Mouse (Mus musculus) liver, postnatal 0 days (tissue): Measurements from ENCODE around the gene Cttnbp2nl. TPM values are rescaled to one million over a fixed set of nuclear protein-coding genes. Genes with fewer than 3 reads are reported as not detected.

Source experiments
- ATAC-seq: fragments of 200-750 bp; cut with Nextera tagmentation; 2 replicates; pipeline ENCODE4 v1.8.0; 2017; ENCODE audit warnings: mild to moderate bottlenecking, moderate library complexity
- DNase-seq: peaks from one replicate; pipeline ENCODE4 v3.0.0-alpha.2; 2016
- H3K27ac ChIP-seq: fragments of 300-500 bp; sonication (generic); 2 replicates; pipeline ENCODE4 v1.5.1; 2014; ENCODE audit warnings: antibody characterized with exemption, moderate library complexity, mild to moderate bottlenecking, low read depth
- H3K27me3 ChIP-seq: fragments of 300-500 bp; sonication (generic); 2 replicates; pipeline ENCODE4 v1.6.1; 2014; ENCODE audit warnings: low read length, control low read depth, mixed read lengths; ENCODE audit not compliant: insufficient read depth
- H3K36me3 ChIP-seq: fragments of 300-500 bp; sonication (generic); replicated peaks from 2 replicates; pipeline ENCODE4 v1.6.1; 2014; ENCODE audit warnings: mild to moderate bottlenecking, control low read depth, low read length, moderate library complexity, mixed read lengths; ENCODE audit not compliant: insufficient read depth
- H3K4me1 ChIP-seq: fragments of 300-500 bp; sonication (generic); 2 replicates; pipeline ENCODE4 v1.6.1; 2014; ENCODE audit warnings: antibody characterized with exemption, mild to moderate bottlenecking, control low read depth; ENCODE audit not compliant: insufficient read depth
- H3K4me2 ChIP-seq: fragments of 300-500 bp; sonication (generic); 2 replicates; pipeline ENCODE4 v1.6.1; 2014; ENCODE audit warnings: low read depth, mild to moderate bottlenecking, low read length, moderate library complexity, mixed read lengths
- H3K4me3 ChIP-seq: fragments of 300-500 bp; sonication (generic); 2 replicates; pipeline ENCODE4 v1.5.1; 2014; ENCODE audit warnings: low read depth, low read length
- H3K9ac ChIP-seq: fragments of 300-500 bp; sonication (generic); replicated peaks from 2 replicates; pipeline ENCODE4 v1.6.1; 2014; ENCODE audit warnings: mild to moderate bottlenecking, moderate library complexity
- H3K9me3 ChIP-seq: fragments of 300-500 bp; sonication (generic); 2 replicates; pipeline ENCODE4 v1.6.1; 2016; ENCODE audit warnings: mild to moderate bottlenecking, control low read depth, low read length, mixed read lengths
- CTCF ChIP-seq: sonication (generic); IDR thresholded peaks from 2 replicates; pipeline ENCODE4 v1.5.1; 2016; ENCODE audit warnings: antibody characterized with exemption, low read depth
- EP300 ChIP-seq: IDR thresholded peaks from 2 replicates; pipeline ENCODE4 v1.6.1; 2016; ENCODE audit warnings: antibody characterized with exemption, low read depth, mild to moderate bottlenecking
- WGBS: fragments of 180-500 bp; shearing (Covaris S2); extraction: QIAGEN DNeasy Blood & Tissue Kit; methylation state at CpG from one replicate; pipeline ENCODE4 v1.1.7; 2014; ENCODE audit not compliant: insufficient replicate concordance; 5-methylcytosine and 5-hydroxymethylcytosine counted together
- polyA plus RNA-seq: library from polyadenylated mRNA; unstranded; fragments of >200 nt; fragmentation: Nextera tagmentation; extraction: Ambion mirVana; gene quantifications from 2 replicates; pipeline ENCODE4 v1.2.1, GENCODE M21; 2015

Gene Cttnbp2nl
- polyA plus RNA-seq, 1 experiment from 2014 or later: 4.2 TPM

DNA sequence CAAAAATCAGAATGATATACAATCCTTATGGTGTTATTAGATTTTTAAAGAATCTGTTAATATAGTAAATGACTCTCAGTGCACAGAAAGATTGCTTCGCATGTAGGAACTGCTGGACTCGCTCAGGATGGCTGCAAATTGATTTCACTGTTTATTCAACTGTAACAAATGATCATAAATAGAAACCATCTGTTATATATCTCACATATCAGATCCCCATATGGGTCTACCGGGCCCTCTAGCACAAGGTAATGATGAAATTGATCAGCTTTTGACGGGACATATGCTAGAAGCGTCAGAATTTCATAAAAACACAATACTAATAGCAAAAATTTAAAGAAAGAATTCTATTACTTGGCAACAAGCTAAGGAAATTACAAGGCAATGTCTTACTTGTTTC lies 73.2 kb downstream of the Cttnbp2nl start:
- ATAC-seq: no peak

DNA sequence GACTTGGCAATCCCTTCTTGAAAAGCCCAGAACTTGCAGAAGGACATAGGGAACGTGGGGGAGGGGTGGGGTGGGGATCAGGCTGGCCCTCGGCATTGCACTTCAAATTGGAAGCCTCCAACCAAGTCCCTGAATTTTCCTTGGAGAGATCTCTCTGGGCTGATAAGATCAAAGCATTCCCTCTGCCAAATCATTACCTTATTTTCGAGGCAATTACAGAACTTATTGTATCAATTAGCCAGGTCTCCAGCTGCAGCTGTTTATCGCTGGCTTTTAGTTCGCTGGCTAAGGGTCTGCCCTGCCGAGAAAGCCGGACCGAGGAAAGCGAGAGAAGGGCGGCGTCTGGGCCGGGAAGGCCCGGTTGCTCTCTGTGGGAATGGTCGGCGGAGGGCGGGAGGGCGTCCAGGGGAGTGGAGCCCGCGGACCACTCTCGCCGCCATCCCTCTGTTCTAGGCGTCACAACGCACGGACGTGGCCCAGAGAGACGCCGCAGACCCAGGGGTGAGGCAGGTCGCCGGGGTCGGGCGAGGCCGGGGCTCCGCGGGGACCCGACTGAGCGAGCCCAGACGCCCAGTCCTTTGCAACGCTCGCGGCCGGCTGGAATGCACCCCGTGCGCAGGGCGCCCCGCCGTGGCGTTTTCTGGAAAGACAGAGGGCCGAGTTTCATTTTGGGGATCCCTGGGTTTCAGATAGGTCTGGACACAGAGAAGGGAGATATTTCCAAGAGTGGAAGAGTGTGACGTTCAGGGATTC lies 85.2 kb downstream of the Cttnbp2nl start:
- peak overlapping the region; percentile 57 for H3K9ac ChIP-seq
- H3K9me3 ChIP-seq: no peaks in the 10 kb centered on the region; the same call in 1 of the 2 replicates
- peaks cover 20% of the 10 kb centered on the region for H3K27me3 ChIP-seq
- H3K27ac ChIP-seq: no peak overlapping the region
- TF ChIP-seq CTCF (peak; percentile 78), EP300 (no peak)
- peak; percentile 87 for DNase-seq
- no peaks in the 10 kb centered on the region for H3K36me3 ChIP-seq
- peak; percentile 77 for ATAC-seq
- 1% methylated on average over 49 of the region's 49 CpGs for WGBS
- no peaks in the 10 kb centered on the region for H3K4me1 ChIP-seq
- peak overlapping the region; percentile 94 for H3K4me2 ChIP-seq
- peak overlapping the region; percentile 61 for H3K4me3 ChIP-seq

More for the DNA sequence above, 73.2 kb downstream of the Cttnbp2nl start:
- H3K27me3 ChIP-seq: no peaks in the 10 kb centered on the region
- DNase-seq: no peak
- no peaks in the 10 kb centered on the region for H3K9me3 ChIP-seq
- H3K36me3 ChIP-seq: no peaks in the 10 kb centered on the region
- TF ChIP-seq EP300 (no peak), CTCF (no peak)
- no peak overlapping the region for H3K4me2 ChIP-seq
- no peak overlapping the region for H3K4me3 ChIP-seq
- 77% methylated on average over 5 of the region's 5 CpGs for WGBS
- no peak overlapping the region for H3K27ac ChIP-seq
- no peak overlapping the region for H3K9ac ChIP-seq
- H3K4me1 ChIP-seq: no peaks in the 10 kb centered on the region

DNA sequence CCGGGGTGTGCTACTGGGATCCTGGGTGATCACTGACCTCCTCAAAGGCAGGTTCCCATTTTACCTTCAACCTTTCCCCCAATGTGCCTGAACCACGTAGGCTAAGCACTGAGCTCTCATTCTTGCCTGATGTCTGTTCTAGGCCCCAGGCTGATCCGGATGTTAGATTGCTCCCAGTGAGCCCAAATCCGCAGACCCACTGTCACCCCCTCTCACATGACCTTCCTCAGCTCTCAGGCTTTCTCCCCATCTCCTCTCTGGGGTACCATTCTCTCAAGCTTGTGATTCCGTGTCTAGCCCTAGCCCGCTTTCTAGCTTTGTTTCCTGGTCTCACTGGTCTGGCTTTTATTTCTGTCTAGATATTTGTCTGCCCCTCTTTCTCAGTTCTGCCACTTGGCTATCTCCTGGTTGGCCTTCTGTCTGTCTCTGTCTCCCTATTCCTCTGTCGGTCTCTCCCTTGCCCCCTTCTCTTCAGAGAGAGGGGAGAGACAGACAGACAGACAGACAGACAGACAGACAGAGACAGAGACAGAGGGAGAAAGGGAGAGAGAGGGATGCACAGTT lies 86.9 kb downstream of the Cttnbp2nl start:
- no peak for DNase-seq
- H3K36me3 ChIP-seq: no peaks in the 10 kb centered on the region
- H3K9me3 ChIP-seq: no peaks in the 10 kb centered on the region; the same call in 1 of the 2 replicates
- no peak overlapping the region for H3K9ac ChIP-seq
- no peak for TF ChIP-seq EP300
- TF ChIP-seq CTCF: no peak
- H3K27me3 ChIP-seq: peaks cover 37% of the 10 kb centered on the region
- peaks cover 13% of the 10 kb centered on the region for H3K4me1 ChIP-seq
- ATAC-seq: no peak
- no peak overlapping the region for H3K27ac ChIP-seq
- WGBS: 74% methylated on average over 7 of the region's 7 CpGs
- no peak overlapping the region for H3K4me3 ChIP-seq
- no peak overlapping the region for H3K4me2 ChIP-seq

DNA sequence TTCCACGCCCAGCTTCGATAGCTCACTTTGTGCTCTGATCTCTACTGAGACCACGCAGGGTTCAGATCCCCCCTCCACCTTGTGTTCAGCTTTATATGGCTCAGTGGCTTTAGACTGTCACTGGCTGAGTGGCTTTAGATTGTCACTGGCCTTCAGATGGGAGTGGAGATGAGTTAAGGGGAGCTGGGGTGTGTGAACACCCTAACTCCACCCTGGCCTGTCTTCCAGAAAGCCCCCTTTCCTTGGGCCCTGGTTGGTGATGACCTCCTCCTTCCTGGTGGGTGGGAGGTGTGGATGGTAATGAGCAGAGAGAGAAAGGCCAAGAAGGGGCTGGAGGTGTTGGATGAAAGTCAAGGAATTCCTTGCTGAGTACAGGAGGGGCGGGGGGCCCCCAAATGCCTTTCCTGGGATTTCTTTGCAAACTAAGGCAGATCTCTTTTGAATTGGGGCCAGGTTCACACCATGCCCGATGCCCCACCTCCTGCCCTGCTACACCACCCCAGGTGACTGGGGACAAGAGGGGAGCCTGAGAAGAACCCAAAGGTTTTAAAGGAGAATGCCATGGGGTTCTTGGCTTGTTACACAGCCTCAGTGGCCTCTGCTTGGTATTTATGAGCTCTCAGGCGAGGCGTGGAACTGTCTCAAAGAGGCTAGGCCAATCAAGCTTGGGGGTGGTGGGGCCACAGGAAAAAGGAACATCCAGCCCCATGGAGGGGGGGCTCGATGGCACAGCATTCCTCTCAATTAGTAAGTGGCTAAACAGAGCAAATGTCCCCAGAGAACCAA lies 87.7 kb downstream of the Cttnbp2nl start:
- no peak overlapping the region for H3K9ac ChIP-seq
- peaks cover 45% of the 10 kb centered on the region for H3K27me3 ChIP-seq
- no peak overlapping the region for H3K4me2 ChIP-seq
- H3K9me3 ChIP-seq: no peaks in the 10 kb centered on the region
- no peak overlapping the region for H3K4me3 ChIP-seq
- no peak overlapping the region for H3K27ac ChIP-seq
- H3K4me1 ChIP-seq: peaks cover 13% of the 10 kb centered on the region
- ATAC-seq (no peak), DNase-seq (no peak)
- TF ChIP-seq EP300 (no peak), CTCF (no peak)
- WGBS: 60% methylated on average over 8 of the region's 8 CpGs
- H3K36me3 ChIP-seq: no peaks in the 10 kb centered on the region

DNA sequence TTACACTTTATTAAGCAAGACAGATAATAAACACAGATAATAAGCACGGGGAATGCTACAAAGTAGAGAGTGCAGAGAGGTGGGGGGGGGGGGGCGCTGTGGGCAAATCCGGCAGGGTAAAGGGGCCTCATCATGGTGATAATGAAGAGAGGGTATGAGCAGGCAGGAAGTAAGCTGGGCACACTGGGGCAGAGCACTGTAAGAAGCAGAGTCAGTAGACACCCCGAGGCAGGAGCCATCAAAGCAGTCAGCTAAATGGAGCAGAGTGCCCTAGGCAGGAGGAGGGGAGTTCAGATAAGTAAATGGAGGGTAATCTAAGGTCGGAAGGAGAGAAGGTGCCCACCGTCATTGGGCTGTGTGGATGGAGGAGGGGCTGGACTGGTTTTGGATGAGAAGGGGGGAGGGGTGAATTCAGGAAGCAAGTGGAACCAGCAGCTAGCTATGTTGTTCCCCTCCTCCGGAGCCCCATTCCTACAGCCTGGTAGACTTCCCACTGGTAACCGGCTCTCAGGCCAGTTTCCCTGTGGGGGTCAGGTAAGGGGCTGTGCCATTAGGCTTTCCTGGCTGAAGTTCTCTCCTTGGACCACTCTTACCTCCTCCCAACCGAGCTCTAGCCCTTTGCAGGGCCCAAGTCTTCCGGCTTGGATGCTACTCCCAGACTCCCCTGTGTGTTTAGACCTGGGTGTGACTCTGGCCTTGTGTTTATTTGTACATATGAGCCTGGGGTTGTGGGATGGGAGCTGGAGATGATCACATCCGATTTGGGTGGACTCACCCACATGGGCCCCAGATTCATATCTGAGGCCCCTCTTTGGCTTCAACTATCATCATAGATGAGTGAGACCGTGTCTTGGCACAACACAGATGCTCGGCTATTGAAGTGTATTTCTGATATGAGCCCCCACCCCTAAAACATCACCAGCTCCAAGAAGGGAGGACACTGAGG lies 89.3 kb downstream of the Cttnbp2nl start:
- Histone ChIP-seq H3K9me3 (no peaks in the 10 kb centered on the region), H3K36me3 (no peaks in the 10 kb centered on the region), H3K9ac (no peak overlapping the region), H3K27ac (no peak overlapping the region), H3K4me3 (no peak overlapping the region), H3K4me2 (no peak overlapping the region), H3K4me1 (peaks cover 13% of the 10 kb centered on the region), H3K27me3 (peaks cover 60% of the 10 kb centered on the region)
- 27% methylated on average over 13 of the region's 13 CpGs for WGBS
- TF ChIP-seq CTCF (no peak), EP300 (no peak)
- DNase-seq: no peak
- no peak for ATAC-seq
